Comparison of ENCODE assay signal across 8 mouse cellular contexts in the genomic region with DNA sequence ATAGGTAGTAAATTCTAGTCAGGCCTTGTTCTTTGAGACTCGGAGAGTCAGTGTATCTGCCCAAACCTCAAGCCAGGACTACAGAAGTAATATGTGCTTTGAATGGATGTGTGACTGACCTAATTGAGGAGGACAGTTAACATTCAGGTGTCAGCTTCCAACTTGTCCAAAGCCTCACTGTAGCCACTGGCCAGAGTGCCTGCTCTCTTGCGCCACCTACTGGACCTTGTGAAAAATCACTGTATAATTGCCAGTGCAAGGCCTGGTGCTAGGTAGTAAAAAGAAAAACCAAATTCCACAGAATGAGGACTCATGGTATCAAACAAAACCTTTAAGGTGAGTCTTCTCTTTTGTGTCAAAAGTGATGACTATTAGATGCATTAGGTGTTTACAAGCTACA.
A peak's percentile ranks its signal among the peaks of the same experiment; 100 is the strongest.
DNase-seq lines count a peak whose midpoint lies in the region; ATAC-seq and TF ChIP-seq lines count a peak whose summit lies in the region.

No protein-coding gene starts in this region.

- intact Hi-C loops in left cerebral cortex, postnatal 36 days (cut with DNase I): loop anchor here (2.0 kb wide), 1 partner anchor 259 kb away; no protein-coding TSS in a partner anchor

- H3K4me3 ChIP-seq in thymus, adult 2 months (ENCODE audit: control insufficient read depth, insufficient read depth, low read length): no peak overlapping the region

- no peak for TF ChIP-seq CTCF in thymus, adult 2 months (IDR thresholded peaks at IDR 0.05; ENCODE audit: borderline replicate concordance, control insufficient read depth, extremely low read depth, insufficient read depth, low read length, poor library complexity)

- peak; percentile 49 for DNase-seq in thymus, adult 2 months
- no peak for DNase-seq in thymus, adult 18-20 months
- peak; percentile 15 for DNase-seq in cerebellum, adult 8-10 months
- peak; percentile 66 for DNase-seq in gastrocnemius, adult 18-20 months (ENCODE audit: low spot score)
- peak; percentile 9 to 46 for DNase-seq in left cerebral cortex, postnatal 36 days (ENCODE audit: low spot score in 2 of 2)
- DNase-seq in natural killer cell, adult 2 months (ENCODE audit: low spot score in 2 of 2): peak; percentile 47 to 52
- peak; percentile 65 for DNase-seq in testis, postnatal 10 days (ENCODE audit: low spot score)

- H3K27me3 ChIP-seq in thymus, adult 2 months (ENCODE audit: control insufficient read depth, insufficient read depth, low read length): no peaks in the 10 kb centered on the region

- no peak overlapping the region for H3K27ac ChIP-seq in thymus, adult 2 months (ENCODE audit: control insufficient read depth, insufficient read depth, low read length)

- 35% methylated on average over 2 of the region's 2 CpGs for WGBS in thymus, adult 2 months

- H3K36me3 ChIP-seq in thymus, adult 2 months (ENCODE audit: control insufficient read depth, insufficient read depth, low read length): no peaks in the 10 kb centered on the region

- ATAC-seq in inflammation-experienced regulatory T-cells, adult 6 months: peak; percentile 81

- no peak for TF ChIP-seq POLR2A in thymus, adult 2 months (IDR thresholded peaks at IDR 0.05; ENCODE audit: control insufficient read depth, extremely low read depth, insufficient read depth, low read length, poor library complexity)

- H3K4me1 ChIP-seq in thymus, adult 2 months (replicated peaks; ENCODE audit: control insufficient read depth, insufficient read depth, low read length): no peaks in the 10 kb centered on the region

Comparison
In these comparisons a context has a peak if more than half of its experiments do, and no peak if none do; other contexts are left out.
1. DNase-seq: peak in thymus, adult 2 months (single experiment), cerebellum, adult 8-10 months (single experiment), gastrocnemius, adult 18-20 months (single experiment), left cerebral cortex, postnatal 36 days (2 of 2), natural killer cell, adult 2 months (2 of 2) and testis, postnatal 10 days (single experiment); none in thymus, adult 18-20 months (0 of 2).